Mouse (Mus musculus): ENCODE results near the gene Il1r2.

The Il1r2 gene

GRCm38 (mm10) chr1:40073779-40074178, at the start of gene Il1r2:
TSS of gene Il1r2 (plus strand) at chr1:40074079.
- no peak for DNase-seq (ENCODE audit: low spot score)

- DNase-seq (ENCODE audit: low spot score) = no peak
These were observed 49.1 kb upstream of the Il1r2 start for GRCm38 (mm10) chr1:40024554-40025320.

DNA sequence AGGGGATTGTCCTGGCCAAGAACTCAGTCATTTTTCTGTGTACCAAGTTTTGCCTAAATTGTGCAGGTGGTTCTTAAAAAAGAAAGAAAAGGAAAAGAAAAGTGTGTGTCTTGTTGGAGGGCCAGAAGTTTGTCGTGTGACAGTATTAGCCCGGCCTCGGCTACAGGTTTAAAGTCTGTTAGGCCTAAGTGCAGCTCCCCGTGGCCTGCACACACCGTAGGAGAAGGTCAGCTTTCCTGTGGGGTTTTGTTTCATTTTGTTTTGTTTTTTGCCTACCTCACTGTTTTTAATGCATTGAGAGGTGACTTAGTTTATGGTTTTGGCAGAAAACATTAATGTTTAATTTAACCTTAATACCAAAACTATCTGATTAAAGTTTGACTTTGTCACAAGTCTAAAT, 48.5 kb upstream of the Il1r2 start:
- DNase-seq (ENCODE audit: low spot score) = no peak

- DNase-seq (ENCODE audit: low spot score) = no peak
These were observed 46.7 kb upstream of the Il1r2 start for GRCm38 (mm10) chr1:40027116-40027620.

GRCm38 (mm10) chr1:40028207-40028998, 45.5 kb upstream of the Il1r2 start:
- no peak for DNase-seq (ENCODE audit: low spot score)

- DNase-seq (ENCODE audit: low spot score) = no peak
These were observed 44.3 kb upstream of the Il1r2 start for GRCm38 (mm10) chr1:40029597-40029996.

GRCm38 (mm10) chr1:40030287-40030975, 43.4 kb upstream of the Il1r2 start:
- no peak for DNase-seq (ENCODE audit: low spot score)

- no peak for DNase-seq (ENCODE audit: low spot score)
These were observed 42.9 kb upstream of the Il1r2 start for GRCm38 (mm10) chr1:40030976-40031356.

DNA sequence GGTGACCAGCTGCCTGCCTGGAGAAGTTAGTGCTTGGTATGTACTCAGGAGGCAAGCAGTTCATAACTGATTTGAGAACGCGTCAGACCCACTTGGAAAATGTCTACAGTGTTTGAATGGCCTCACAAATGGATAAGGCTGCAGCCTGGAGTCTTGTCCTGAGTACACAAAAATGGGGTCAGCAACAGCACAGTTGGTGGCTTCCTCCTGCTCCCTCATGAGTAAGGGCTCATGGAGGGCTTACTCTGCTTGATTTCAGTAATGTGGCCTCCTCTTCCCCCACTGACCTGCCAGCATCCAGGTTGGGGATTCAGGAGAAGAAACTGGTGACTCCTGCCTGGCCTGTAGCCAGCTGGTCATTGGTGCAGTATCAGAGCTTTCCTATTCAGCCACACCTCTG, 42.3 kb upstream of the Il1r2 start:
- DNase-seq (ENCODE audit: low spot score) = no peak

GRCm38 (mm10) chr1:40033315-40033714, 40.6 kb upstream of the Il1r2 start:
- DNase-seq (ENCODE audit: low spot score) = no peak

DNA sequence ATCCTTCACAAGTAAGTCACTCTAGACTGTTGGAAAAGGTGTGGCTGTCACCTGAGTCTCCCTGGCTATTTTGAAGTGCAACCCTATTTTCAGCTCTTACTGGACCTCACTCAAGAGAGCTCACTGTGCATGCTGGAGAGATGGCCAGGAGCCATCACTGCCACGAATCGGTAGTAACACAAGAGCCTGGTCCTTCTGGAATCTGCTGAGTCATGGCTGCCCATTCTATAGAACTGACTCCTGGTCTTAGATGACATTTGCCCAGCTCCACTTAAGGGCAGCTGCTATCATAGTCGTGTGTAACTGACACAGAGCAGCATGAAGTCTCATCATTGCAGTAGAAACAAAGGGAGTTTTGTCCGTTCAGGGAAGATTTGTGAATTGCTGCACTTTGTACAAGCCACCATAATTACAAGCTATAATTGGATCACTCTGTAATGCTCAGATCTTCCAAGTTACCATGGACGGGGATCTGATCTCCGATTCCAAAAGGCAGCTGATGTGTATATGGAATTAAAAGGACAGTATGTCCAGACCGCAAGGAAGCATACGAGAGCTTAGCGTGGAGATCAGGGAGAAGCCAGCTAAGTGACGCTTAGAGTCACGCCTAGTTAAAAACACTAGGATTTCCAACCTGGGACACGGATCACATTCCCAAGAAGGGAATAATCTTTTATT, 40.0 kb upstream of the Il1r2 start:
- DNase-seq (ENCODE audit: low spot score) = no peak

- DNase-seq (ENCODE audit: low spot score) = no peak
These were observed 36.0 kb upstream of the Il1r2 start for GRCm38 (mm10) chr1:40037831-40038230.

DNA sequence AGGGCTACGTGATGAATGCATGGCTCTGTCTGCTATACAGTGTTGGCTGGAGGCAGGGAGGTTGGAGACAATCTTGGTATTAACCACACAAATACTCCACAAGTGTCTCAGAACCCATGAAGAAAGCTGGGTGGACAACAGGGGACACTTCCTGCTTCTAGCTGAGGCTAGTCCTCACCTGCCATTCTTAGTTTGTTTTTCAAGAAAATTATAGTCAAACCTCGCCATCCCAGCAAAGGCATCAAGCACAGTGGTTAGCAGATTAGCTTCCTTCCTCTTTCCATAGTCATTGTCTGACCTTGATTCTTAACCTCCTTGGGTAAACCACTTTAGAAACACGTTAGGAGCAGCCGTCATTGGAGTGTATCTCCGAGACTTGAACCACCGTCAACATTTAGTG, 28.2 kb upstream of the Il1r2 start:
- DNase-seq (ENCODE audit: low spot score) = no peak

DNA sequence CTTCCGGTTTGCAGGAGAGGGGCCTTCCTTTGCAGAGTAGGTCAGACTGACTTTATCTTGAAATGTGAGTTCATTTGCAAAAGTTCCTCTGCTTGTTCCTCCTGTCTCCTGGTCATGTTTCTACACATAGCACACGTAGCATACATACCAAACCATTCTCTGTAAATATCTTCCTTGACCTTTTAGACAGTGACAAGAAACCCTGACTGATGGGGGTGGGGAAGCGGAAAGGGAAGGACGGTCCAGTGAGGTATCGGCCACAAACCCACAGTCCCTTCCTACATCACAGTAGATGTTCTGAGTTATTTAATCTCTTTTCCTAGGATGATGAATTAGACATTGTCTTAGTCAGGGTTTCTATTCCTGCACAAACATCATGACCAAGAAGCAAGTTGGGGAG, 27.3 kb upstream of the Il1r2 start:
- DNase-seq (ENCODE audit: low spot score) = no peak

- DNase-seq (ENCODE audit: low spot score) = no peak
These were observed 22.7 kb upstream of the Il1r2 start for GRCm38 (mm10) chr1:40051157-40051556.

GRCm38 (mm10) chr1:40052156-40052555, 21.7 kb upstream of the Il1r2 start:
- DNase-seq (ENCODE audit: low spot score) = no peak

DNA sequence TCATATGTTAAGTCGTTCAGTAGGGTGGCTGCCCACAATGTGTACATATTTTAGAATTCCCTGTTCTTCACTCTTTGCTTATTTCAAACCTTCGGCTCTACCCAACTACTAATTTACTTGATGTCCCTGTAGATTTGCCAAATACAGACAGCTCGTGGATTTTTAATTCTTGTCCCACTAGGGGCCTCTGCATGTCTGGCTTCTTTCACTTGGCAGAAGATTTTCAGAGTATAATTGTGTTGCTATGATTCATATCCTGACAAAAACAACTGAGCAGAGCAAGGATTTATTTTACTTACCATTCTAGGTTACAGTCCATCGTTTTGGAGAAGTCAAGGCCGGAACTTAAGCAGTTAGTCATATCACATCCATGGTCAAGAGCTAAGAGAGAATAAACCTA, 20.8 kb upstream of the Il1r2 start:
- no peak for DNase-seq (ENCODE audit: low spot score)

GRCm38 (mm10) chr1:40055051-40055450, 18.8 kb upstream of the Il1r2 start:
- no peak for DNase-seq (ENCODE audit: low spot score)

GRCm38 (mm10) chr1:40055963-40056362, 17.9 kb upstream of the Il1r2 start:
- DNase-seq (ENCODE audit: low spot score) = no peak

DNA sequence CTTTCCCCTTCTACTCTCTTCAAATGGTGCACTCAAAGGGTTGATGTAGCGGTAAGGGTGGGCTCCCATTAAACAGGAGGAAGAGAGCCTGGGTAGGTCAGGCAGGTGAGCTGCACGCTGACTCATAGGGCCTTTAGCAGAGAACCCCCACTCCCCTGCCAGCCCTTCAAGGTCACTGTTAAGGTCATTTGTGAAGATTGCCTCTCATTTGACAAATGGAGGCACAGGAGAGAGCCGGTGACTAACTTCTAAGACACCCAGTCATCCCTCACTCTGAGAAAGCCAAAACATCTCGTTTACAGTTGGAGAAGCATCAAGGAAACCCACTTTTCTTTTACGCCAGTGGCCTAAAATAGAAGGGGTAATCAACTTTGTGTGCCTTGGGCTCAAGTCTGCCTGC, 16.5 kb upstream of the Il1r2 start:
- no peak for DNase-seq (ENCODE audit: low spot score)

- no peak for DNase-seq (ENCODE audit: low spot score)
These were observed 15.9 kb upstream of the Il1r2 start for GRCm38 (mm10) chr1:40058013-40058412.

- DNase-seq (ENCODE audit: low spot score) = no peak
These were observed 14.6 kb upstream of the Il1r2 start for GRCm38 (mm10) chr1:40059122-40059774.

All from layer of hippocampus, adult 9-10 months (tissue).